Mouse (Mus musculus): ENCODE measurements around the gene Nes. TPM values are rescaled to one million over a fixed set of nuclear protein-coding genes. Genes with fewer than 3 reads are reported as not detected.

Nes gene
- polyA plus RNA-seq (2014; fragmentation: Nextera tagmentation; extraction: Ambion mirVana): 20.5 and 20.7 TPM in 2 replicates

GRCm38 (mm10) chr3:87970939-87971488 lies at the start of gene Nes:
Nes (plus strand) TSS chr3:87971078.
- H3K4me3 ChIP-seq (replicated peaks; ENCODE audit: low read length): peak within 1 kb of the TSS; percentile 47
- H3K36me3 ChIP-seq (replicated peaks; ENCODE audit: control insufficient read depth, insufficient read depth): peaks cover 5% of the 10 kb centered on the region; the same call in 1 of the 2 replicates
- H3K4me2 ChIP-seq (replicated peaks): peak within 1 kb of the TSS; percentile 78
- ATAC-seq (ENCODE audit: low FRiP score): peak; percentile 44
- H3K9me3 ChIP-seq (ENCODE audit: control insufficient read depth, low read length): no peaks in the 10 kb centered on the region
- H3K27me3 ChIP-seq (ENCODE audit: control insufficient read depth, insufficient read depth, low read length): no peaks in the 10 kb centered on the region
- peaks cover 27% of the 10 kb centered on the region; the same call in 1 of the 2 replicates for H3K4me1 ChIP-seq (replicated peaks; ENCODE audit: control insufficient read depth, insufficient read depth, low read length)
- WGBS: 0% methylated on average over 44 of the region's 44 CpGs
- H3K27ac ChIP-seq: peak within 1 kb of the TSS; percentile 44
- DNase-seq (ENCODE audit: low spot score): peak; percentile 82
- H3K9ac ChIP-seq: peak within 1 kb of the TSS; percentile 69

- no peak overlapping the region for H3K4me3 ChIP-seq (replicated peaks; ENCODE audit: low read length)
- H3K9ac ChIP-seq: no peak overlapping the region
- H3K27ac ChIP-seq: no peak overlapping the region
- no peaks in the 10 kb centered on the region for H3K27me3 ChIP-seq (ENCODE audit: control insufficient read depth, insufficient read depth, low read length)
- H3K36me3 ChIP-seq (replicated peaks; ENCODE audit: control insufficient read depth, insufficient read depth): peaks cover 65% of the 10 kb centered on the region
- no peak overlapping the region for H3K4me2 ChIP-seq (replicated peaks)
- peaks cover 10% of the 10 kb centered on the region for H3K4me1 ChIP-seq (replicated peaks; ENCODE audit: control insufficient read depth, insufficient read depth, low read length)
- WGBS: 91% methylated on average over 7 of the region's 7 CpGs
- no peak for DNase-seq (ENCODE audit: low spot score)
- ATAC-seq (ENCODE audit: low FRiP score): no peak
- no peaks in the 10 kb centered on the region for H3K9me3 ChIP-seq (ENCODE audit: control insufficient read depth, low read length)
These were observed 45.9 kb upstream of the Nes start for GRCm38 (mm10) chr3:87924996-87925395.

- Histone ChIP-seq H3K27ac (no peak overlapping the region), H3K4me2 (replicated peaks) (no peak overlapping the region), H3K4me3 (replicated peaks; ENCODE audit: low read length) (no peak overlapping the region), H3K36me3 (replicated peaks; ENCODE audit: control insufficient read depth, insufficient read depth) (peaks cover 69% of the 10 kb centered on the region), H3K27me3 (ENCODE audit: control insufficient read depth, insufficient read depth, low read length) (no peaks in the 10 kb centered on the region), H3K9ac (no peak overlapping the region), H3K9me3 (ENCODE audit: control insufficient read depth, low read length) (no peaks in the 10 kb centered on the region), H3K4me1 (replicated peaks; ENCODE audit: control insufficient read depth, insufficient read depth, low read length) (peaks cover 23% of the 10 kb centered on the region)
- ATAC-seq (ENCODE audit: low FRiP score) (no peak), DNase-seq (ENCODE audit: low spot score) (no peak)
- 94% methylated on average over 5 of the region's 5 CpGs for WGBS
These were observed 43.4 kb upstream of the Nes start for GRCm38 (mm10) chr3:87927452-87927851.

- Histone ChIP-seq H3K9me3 (ENCODE audit: control insufficient read depth, low read length) (no peaks in the 10 kb centered on the region), H3K4me2 (replicated peaks) (peak overlapping the region; percentile 71), H3K36me3 (replicated peaks; ENCODE audit: control insufficient read depth, insufficient read depth) (peaks cover 66% of the 10 kb centered on the region), H3K4me1 (replicated peaks; ENCODE audit: control insufficient read depth, insufficient read depth, low read length) (peaks cover 30% of the 10 kb centered on the region), H3K27me3 (ENCODE audit: control insufficient read depth, insufficient read depth, low read length) (no peaks in the 10 kb centered on the region), H3K4me3 (replicated peaks; ENCODE audit: low read length) (peak overlapping the region; percentile 66), H3K9ac (peak overlapping the region; percentile 78), H3K27ac (peak overlapping the region; percentile 89)
- DNase-seq (ENCODE audit: low spot score): no peak
- 0 out of 2 replicates have a peak, but pooled peaks have one; percentile 41 for ATAC-seq (ENCODE audit: low FRiP score)
- WGBS: 10% methylated on average over 26 of the region's 26 CpGs
These were observed 41.4 kb upstream of the Nes start for GRCm38 (mm10) chr3:87929341-87930077.

GRCm38 (mm10) chr3:87930078-87930795 lies 40.6 kb upstream of the Nes start, which contains the start of the genes Isg20l2 and Rrnad1:
Isg20l2 (plus strand) TSS chr3:87930314.
Rrnad1 (minus strand) TSS chr3:87930717.
- peak within 1 kb of the TSS; percentile 89 for H3K27ac ChIP-seq
- DNase-seq (ENCODE audit: low spot score) (peak; percentile 99), ATAC-seq (ENCODE audit: low FRiP score) (peak; percentile 97)
- H3K36me3 ChIP-seq (replicated peaks; ENCODE audit: control insufficient read depth, insufficient read depth): peaks cover 66% of the 10 kb centered on the region
- H3K27me3 ChIP-seq (ENCODE audit: control insufficient read depth, insufficient read depth, low read length): no peaks in the 10 kb centered on the region
- no peaks in the 10 kb centered on the region for H3K9me3 ChIP-seq (ENCODE audit: control insufficient read depth, low read length)
- peak within 1 kb of the TSS; percentile 78 for H3K9ac ChIP-seq
- 0% methylated on average over 68 of the region's 78 CpGs for WGBS
- H3K4me1 ChIP-seq (replicated peaks; ENCODE audit: control insufficient read depth, insufficient read depth, low read length): peaks cover 34% of the 10 kb centered on the region
- peak within 1 kb of the TSS; percentile 71 for H3K4me2 ChIP-seq (replicated peaks)
- H3K4me3 ChIP-seq (replicated peaks; ENCODE audit: low read length): peak within 1 kb of the TSS; percentile 66

GRCm38 (mm10) chr3:87934026-87934425 lies 36.9 kb upstream of the Nes start:
- DNase-seq (ENCODE audit: low spot score) (no peak), ATAC-seq (ENCODE audit: low FRiP score) (no peak)
- H3K9me3 ChIP-seq (ENCODE audit: control insufficient read depth, low read length): no peaks in the 10 kb centered on the region
- no peak overlapping the region for H3K27ac ChIP-seq
- 89% methylated on average over 5 of the region's 5 CpGs for WGBS
- no peak overlapping the region for H3K4me3 ChIP-seq (replicated peaks; ENCODE audit: low read length)
- no peak overlapping the region for H3K4me2 ChIP-seq (replicated peaks)
- no peak overlapping the region; the same call in 1 of the 2 replicates for H3K9ac ChIP-seq
- H3K36me3 ChIP-seq (replicated peaks; ENCODE audit: control insufficient read depth, insufficient read depth): peaks cover 68% of the 10 kb centered on the region
- H3K27me3 ChIP-seq (ENCODE audit: control insufficient read depth, insufficient read depth, low read length): no peaks in the 10 kb centered on the region
- peaks cover 34% of the 10 kb centered on the region for H3K4me1 ChIP-seq (replicated peaks; ENCODE audit: control insufficient read depth, insufficient read depth, low read length)

- no peak overlapping the region; the same call in 1 of the 2 replicates for H3K9ac ChIP-seq
- peaks cover 29% of the 10 kb centered on the region for H3K4me1 ChIP-seq (replicated peaks; ENCODE audit: control insufficient read depth, insufficient read depth, low read length)
- H3K4me3 ChIP-seq (replicated peaks; ENCODE audit: low read length): no peak overlapping the region
- peaks cover 73% of the 10 kb centered on the region for H3K36me3 ChIP-seq (replicated peaks; ENCODE audit: control insufficient read depth, insufficient read depth)
- H3K27ac ChIP-seq: no peak overlapping the region
- no peaks in the 10 kb centered on the region for H3K9me3 ChIP-seq (ENCODE audit: control insufficient read depth, low read length)
- ATAC-seq (ENCODE audit: low FRiP score) (no peak), DNase-seq (ENCODE audit: low spot score) (no peak)
- 78% methylated on average over 4 of the region's 4 CpGs for WGBS
- H3K27me3 ChIP-seq (ENCODE audit: control insufficient read depth, insufficient read depth, low read length): no peaks in the 10 kb centered on the region
- no peak overlapping the region for H3K4me2 ChIP-seq (replicated peaks)
These were observed 36.4 kb upstream of the Nes start for GRCm38 (mm10) chr3:87934501-87934900.

GRCm38 (mm10) chr3:87935201-87935600 lies 35.7 kb upstream of the Nes start:
- H3K36me3 ChIP-seq (replicated peaks; ENCODE audit: control insufficient read depth, insufficient read depth): peaks cover 80% of the 10 kb centered on the region
- 86% methylated on average over 4 of the region's 4 CpGs for WGBS
- H3K4me2 ChIP-seq (replicated peaks): no peak overlapping the region
- no peak overlapping the region for H3K9ac ChIP-seq
- no peaks in the 10 kb centered on the region for H3K27me3 ChIP-seq (ENCODE audit: control insufficient read depth, insufficient read depth, low read length)
- DNase-seq (ENCODE audit: low spot score) (no peak), ATAC-seq (ENCODE audit: low FRiP score) (peak; percentile 52; the same call in 1 of the 2 replicates)
- no peak overlapping the region for H3K4me3 ChIP-seq (replicated peaks; ENCODE audit: low read length)
- no peaks in the 10 kb centered on the region for H3K9me3 ChIP-seq (ENCODE audit: control insufficient read depth, low read length)
- H3K27ac ChIP-seq: no peak overlapping the region
- peaks cover 29% of the 10 kb centered on the region for H3K4me1 ChIP-seq (replicated peaks; ENCODE audit: control insufficient read depth, insufficient read depth, low read length)

- H3K36me3 ChIP-seq (replicated peaks; ENCODE audit: control insufficient read depth, insufficient read depth): peaks cover 85% of the 10 kb centered on the region
- no peaks in the 10 kb centered on the region for H3K27me3 ChIP-seq (ENCODE audit: control insufficient read depth, insufficient read depth, low read length)
- no peak overlapping the region for H3K27ac ChIP-seq
- peak; percentile 35; the same call in 1 of the 2 replicates for ATAC-seq (ENCODE audit: low FRiP score)
- H3K9ac ChIP-seq: no peak overlapping the region
- WGBS: 90% methylated on average over 2 of the region's 2 CpGs
- DNase-seq (ENCODE audit: low spot score): peak; percentile 88
- peaks cover 28% of the 10 kb centered on the region for H3K4me1 ChIP-seq (replicated peaks; ENCODE audit: control insufficient read depth, insufficient read depth, low read length)
- H3K4me2 ChIP-seq (replicated peaks): peak overlapping the region; percentile 16; the same call in 1 of the 2 replicates
- H3K4me3 ChIP-seq (replicated peaks; ENCODE audit: low read length): no peak overlapping the region
- H3K9me3 ChIP-seq (ENCODE audit: control insufficient read depth, low read length): no peaks in the 10 kb centered on the region
These were observed 35.1 kb upstream of the Nes start for GRCm38 (mm10) chr3:87935776-87936175.
